Mouse (Mus musculus) hindbrain, embryonic 10.5 days (tissue): ENCODE results near the gene Axl. TPM values are rescaled to one million over a fixed set of nuclear protein-coding genes. Genes with fewer than 3 reads are reported as not detected.
A peak's percentile ranks its signal among the peaks of the same experiment; 100 is the strongest.
"Not testable (repeated sequence)": the region's sequence is repeated elsewhere in the genome, so short reads cannot be mapped to it uniquely, and the experiment has no call there.

Experiments used
- DNase-seq: peaks from one replicate; pipeline ENCODE4 v3.0.0-alpha.2; 2017; ENCODE audit warnings: low spot score
- H3K27ac ChIP-seq: fragments of 300-500 bp; sonication (generic); 2 replicates; pipeline ENCODE4 v1.5.1; 2016; ENCODE audit warnings: mild to moderate bottlenecking, moderate library complexity
- H3K27me3 ChIP-seq: fragments of 300-500 bp; sonication (generic); 2 replicates; pipeline ENCODE4 v1.6.1; 2016; ENCODE audit warnings: mild to moderate bottlenecking; ENCODE audit not compliant: poor library complexity, insufficient read depth, severe bottlenecking
- H3K36me3 ChIP-seq: fragments of 300-500 bp; sonication (generic); 2 replicates; pipeline ENCODE4 v1.6.1; 2016; ENCODE audit warnings: mild to moderate bottlenecking, moderate library complexity
- H3K4me1 ChIP-seq: fragments of 300-500 bp; sonication (generic); replicated peaks from 2 replicates; pipeline ENCODE4 v1.6.1; 2016; ENCODE audit warnings: mild to moderate bottlenecking
- H3K4me3 ChIP-seq: fragments of 300-500 bp; sonication (generic); 2 replicates; pipeline ENCODE4 v1.5.1; 2016; ENCODE audit warnings: mild to moderate bottlenecking, moderate library complexity
- H3K9me3 ChIP-seq: fragments of 300-500 bp; sonication (generic); 2 replicates; pipeline ENCODE4 v1.6.1; 2016; ENCODE audit warnings: mild to moderate bottlenecking, moderate library complexity
- WGBS: fragments of 180-500 bp; shearing (Covaris S2); methylation state at CpG from one replicate; pipeline ENCODE4 v1.1.7; 2016; 5-methylcytosine and 5-hydroxymethylcytosine counted together
- polyA plus RNA-seq: library from polyadenylated mRNA; unstranded; fragments of >200 nt; fragmentation: Nextera tagmentation; extraction: Ambion mirVana; gene quantifications from 2 replicates; pipeline ENCODE4 v1.2.1, GENCODE M21; 2016

Axl gene
- polyA plus RNA-seq, 1 experiment from 2014 or later: 18.4 TPM

DNA sequence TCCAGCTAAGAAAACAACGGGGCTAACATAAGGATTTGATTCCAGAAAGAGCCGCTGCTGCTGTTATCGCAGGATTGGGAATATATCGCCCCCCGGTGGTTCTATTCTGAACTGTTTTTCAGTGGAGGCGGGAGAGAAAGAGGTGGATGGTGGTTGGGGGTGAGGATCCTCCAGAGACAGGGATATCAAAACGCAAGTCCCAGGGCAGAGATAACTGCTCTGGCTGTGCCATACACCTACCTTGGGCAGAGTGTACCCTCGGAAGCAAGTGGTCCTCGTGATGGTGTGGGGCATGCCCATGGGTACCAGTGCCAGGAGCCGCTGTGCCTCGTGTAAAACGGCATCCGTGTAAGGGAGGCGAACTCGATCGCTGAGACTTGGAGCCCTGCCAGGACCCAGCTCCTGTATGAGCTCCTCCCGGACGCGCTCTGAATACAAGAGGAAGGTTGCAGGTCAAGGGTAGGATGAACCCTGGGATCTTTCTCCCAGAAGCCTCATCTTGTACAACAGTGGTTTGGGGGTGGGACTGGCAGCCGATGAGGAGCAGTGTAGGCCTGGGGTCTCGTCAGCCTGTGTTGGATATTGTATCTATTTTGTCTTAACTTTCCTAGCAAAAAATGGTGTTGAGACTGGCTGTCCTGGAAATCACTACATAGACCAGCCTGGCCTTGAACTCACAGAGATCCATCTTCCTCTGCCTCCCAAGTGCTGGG is 17.3 kb upstream of the Axl start:
- peak; percentile 78 for DNase-seq
- H3K4me1 ChIP-seq: peaks cover 17% of the 10 kb centered on the region
- WGBS: 31% methylated on average over 21 of the region's 21 CpGs
- peak overlapping the region; percentile 50 for H3K27ac ChIP-seq
- H3K27me3 ChIP-seq: no peaks in the 10 kb centered on the region
- H3K9me3 ChIP-seq: no peaks in the 10 kb centered on the region
- H3K4me3 ChIP-seq: peak overlapping the region; percentile 27; the same call in 1 of the 2 replicates
- H3K36me3 ChIP-seq: no peaks in the 10 kb centered on the region

DNA sequence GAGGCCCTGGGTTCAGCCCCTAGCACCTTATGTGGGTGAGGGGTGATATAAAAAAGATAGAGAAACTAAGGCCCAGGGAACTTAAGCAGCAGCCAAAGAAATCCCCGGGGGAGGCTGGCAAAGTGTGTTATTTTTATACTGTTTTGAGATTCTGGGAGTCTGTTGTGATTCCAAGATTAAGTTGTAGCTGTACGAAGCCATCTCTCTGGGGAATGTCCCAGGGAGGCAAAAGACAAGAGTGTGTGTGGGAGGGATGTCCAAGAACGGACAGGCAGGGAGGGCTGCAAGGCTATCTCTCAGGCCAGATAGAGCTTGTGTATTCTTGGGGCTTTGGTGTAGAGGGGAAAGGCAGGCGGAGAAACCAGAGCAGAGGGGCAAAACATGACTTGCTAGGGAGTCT is 16.3 kb upstream of the Axl start:
- DNase-seq: no peak
- H3K9me3 ChIP-seq: no peaks in the 10 kb centered on the region
- 78% methylated on average over 4 of the region's 4 CpGs for WGBS
- no peaks in the 10 kb centered on the region for H3K36me3 ChIP-seq
- H3K27me3 ChIP-seq: no peaks in the 10 kb centered on the region
- H3K4me1 ChIP-seq: peaks cover 17% of the 10 kb centered on the region
- H3K4me3 ChIP-seq: no peak overlapping the region
- H3K27ac ChIP-seq: no peak overlapping the region

DNA sequence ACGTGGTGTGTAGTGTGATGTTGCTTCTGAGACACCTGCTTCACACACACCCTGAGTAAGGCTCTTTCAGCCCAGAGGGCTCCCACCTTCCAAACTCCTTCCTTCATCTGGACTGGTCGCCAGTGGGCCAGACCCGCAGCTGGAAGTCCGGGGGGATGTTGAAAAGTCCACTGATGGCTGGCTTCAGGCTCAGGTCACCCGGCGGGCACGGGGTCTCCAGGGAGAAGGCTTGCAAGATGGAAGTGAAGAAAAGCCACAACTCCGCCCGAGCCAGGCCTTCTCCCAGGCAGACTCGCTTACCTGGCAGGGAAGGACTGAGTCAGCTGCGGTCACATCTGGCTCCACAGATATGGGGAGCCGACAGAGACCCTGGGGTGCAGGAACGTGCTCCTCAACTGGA is 15.0 kb upstream of the Axl start:
- 78% methylated on average over 13 of the region's 13 CpGs for WGBS
- DNase-seq: no peak

DNA sequence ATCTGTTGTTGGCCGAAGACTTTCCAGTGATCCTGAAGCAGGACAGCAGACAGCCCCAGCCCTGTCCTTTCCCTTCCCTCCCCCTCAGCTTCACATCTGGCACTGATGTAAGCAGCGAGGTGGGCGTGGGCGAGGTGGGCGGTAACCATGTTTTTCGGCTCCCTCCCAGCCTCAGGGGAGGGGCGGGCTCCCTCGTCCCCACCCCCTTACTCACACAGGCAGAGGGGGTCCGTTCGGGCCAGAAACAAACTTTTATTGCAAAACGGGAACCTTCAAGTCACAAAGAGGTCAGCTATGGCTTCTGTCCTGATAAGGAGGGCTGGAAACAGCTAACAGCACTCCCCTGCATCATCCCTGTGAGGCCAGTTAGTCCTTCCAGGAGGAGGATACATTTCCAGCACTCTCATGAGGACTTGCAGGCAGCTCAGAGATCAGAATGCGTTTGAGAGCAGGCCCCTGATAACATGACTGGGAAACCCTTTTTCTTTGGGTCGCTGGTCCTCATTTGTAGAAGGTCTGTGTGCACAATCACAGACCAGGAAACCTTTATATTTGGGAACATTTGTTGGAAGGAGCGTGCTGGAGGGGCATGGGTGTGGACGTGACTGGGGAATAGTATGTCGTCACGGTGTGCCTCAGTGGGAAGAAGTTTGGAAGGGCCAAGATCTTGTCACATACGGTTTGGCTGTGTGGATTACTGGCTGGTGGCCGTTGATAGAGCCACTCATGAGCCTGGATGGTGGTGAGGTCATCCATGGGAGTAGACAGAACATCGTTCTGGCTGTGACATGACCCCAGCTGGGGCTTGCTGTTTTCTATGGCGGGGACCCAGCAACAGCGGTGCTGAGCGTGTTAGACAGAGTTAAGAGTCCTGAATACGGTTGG is 14.0 kb upstream of the Axl start:
- no peaks in the 10 kb centered on the region for H3K36me3 ChIP-seq
- H3K4me1 ChIP-seq: peaks cover 17% of the 10 kb centered on the region
- peak overlapping the region; percentile 34 for H3K4me3 ChIP-seq
- H3K27ac ChIP-seq: peak overlapping the region; percentile 64
- no peaks in the 10 kb centered on the region for H3K27me3 ChIP-seq
- DNase-seq: peak; percentile 62
- H3K9me3 ChIP-seq: peaks cover 5% of the 10 kb centered on the region; the same call in 1 of the 2 replicates
- WGBS: 34% methylated on average over 24 of the region's 24 CpGs

More for the DNA sequence above, 15.0 kb upstream of the Axl start:
- Histone ChIP-seq H3K4me3 (no peak overlapping the region), H3K36me3 (no peaks in the 10 kb centered on the region), H3K27ac (no peak overlapping the region), H3K27me3 (no peaks in the 10 kb centered on the region), H3K9me3 (peaks cover 2% of the 10 kb centered on the region; the same call in 1 of the 2 replicates), H3K4me1 (peaks cover 17% of the 10 kb centered on the region)

DNA sequence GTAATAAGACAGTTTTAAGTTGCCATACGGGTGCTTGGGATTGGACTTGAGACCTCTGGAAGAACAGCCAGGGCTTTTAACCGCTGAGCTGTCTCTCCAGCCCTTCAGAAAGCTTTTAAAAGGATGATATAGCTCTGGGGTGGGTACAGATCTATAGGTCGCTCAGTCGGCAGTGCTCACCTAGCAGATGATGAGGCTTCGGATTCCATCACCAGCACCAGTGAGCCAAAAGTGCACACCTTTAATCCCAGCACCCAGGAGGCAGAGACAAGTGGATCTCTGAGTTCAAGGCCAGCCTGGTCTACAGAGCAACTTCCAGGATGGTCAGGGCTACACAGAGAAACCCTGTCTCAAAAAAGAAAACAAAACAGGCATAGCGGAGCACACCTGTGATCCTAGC is 12.5 kb upstream of the Axl start:
- peaks cover 5% of the 10 kb centered on the region; the same call in 1 of the 2 replicates for H3K9me3 ChIP-seq
- peaks cover 17% of the 10 kb centered on the region for H3K4me1 ChIP-seq
- no peaks in the 10 kb centered on the region for H3K27me3 ChIP-seq
- H3K4me3 ChIP-seq: no peak overlapping the region
- H3K36me3 ChIP-seq: no peaks in the 10 kb centered on the region
- no peak overlapping the region for H3K27ac ChIP-seq
- WGBS: 94% methylated on average over 6 of the region's 6 CpGs
- no peak for DNase-seq

DNA sequence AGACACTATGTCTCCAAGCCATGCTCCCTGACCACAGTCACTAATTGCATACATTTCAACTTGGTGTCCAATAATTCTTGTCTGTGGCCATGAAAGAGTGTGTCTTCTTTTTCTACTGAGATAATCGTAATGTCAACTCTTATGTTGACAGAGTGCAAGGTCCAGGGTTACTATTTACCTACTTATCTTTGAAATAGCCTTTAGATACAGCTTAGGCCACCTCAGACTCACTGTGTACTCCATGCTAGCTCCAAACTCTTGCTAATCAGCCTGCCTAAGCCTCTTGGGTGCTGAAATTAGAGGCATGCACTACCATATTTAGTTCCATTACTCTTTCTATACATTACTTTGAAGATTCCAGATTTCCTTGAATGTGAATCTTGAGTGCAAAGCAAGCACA is 10.9 kb upstream of the Axl start:
- 91% methylated on average over 1 of the region's 1 CpGs for WGBS
- H3K9me3 ChIP-seq: peaks cover 5% of the 10 kb centered on the region; the same call in 1 of the 2 replicates

DNA sequence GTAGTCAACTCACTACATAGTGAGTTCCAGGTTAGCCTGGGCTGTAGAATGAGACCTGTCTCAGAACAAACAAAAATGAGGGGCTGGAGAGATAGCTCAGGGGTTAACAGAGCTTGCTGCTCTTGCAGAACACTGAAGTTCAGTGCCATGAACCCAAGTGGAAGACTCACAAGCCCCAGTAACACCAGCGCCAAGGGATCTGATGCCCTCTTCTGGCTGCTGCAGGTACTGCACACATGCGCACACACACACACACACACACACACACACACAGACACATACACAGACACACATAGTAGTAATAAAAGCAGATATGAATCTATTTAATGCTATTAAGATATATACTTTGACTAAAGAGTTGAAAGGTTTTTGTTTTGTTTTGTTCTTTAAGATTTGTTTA is 10.0 kb upstream of the Axl start:
- 71% methylated on average over 2 of the region's 2 CpGs for WGBS
- DNase-seq: no peak
- no peak overlapping the region for H3K27ac ChIP-seq

More for the DNA sequence above, 10.9 kb upstream of the Axl start:
- no peak for DNase-seq
- H3K4me1 ChIP-seq: peaks cover 15% of the 10 kb centered on the region
- no peak overlapping the region for H3K4me3 ChIP-seq
- no peaks in the 10 kb centered on the region for H3K36me3 ChIP-seq
- no peaks in the 10 kb centered on the region for H3K27me3 ChIP-seq
- H3K27ac ChIP-seq: no peak overlapping the region

DNA sequence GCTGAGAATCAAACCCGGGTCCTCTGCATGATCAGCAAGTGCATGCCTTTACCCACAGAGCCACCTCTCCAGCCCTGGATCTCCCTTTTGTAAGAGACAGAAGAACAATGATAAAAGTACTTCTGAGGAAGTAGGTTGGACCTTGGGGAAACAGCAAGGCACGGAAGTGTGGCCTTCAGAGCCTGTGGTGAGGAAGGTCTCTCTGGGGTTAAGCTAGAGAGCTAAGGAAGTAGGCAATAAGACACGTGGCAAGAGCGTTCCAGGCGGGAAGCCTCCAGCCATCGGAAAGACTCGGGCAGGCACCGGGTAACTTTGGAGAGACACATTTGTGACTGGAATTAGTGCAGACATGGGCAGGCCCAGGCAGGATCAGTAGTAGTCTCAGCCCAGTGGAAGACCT is 6.3 kb upstream of the Axl start:
- Histone ChIP-seq H3K27ac (no peak overlapping the region), H3K36me3 (no peaks in the 10 kb centered on the region)
- WGBS: 87% methylated on average over 8 of the region's 8 CpGs

More for the DNA sequence above, 10.0 kb upstream of the Axl start:
- Histone ChIP-seq H3K27me3 (no peaks in the 10 kb centered on the region), H3K36me3 (no peaks in the 10 kb centered on the region), H3K4me3 (no peak overlapping the region), H3K9me3 (peaks cover 5% of the 10 kb centered on the region; the same call in 1 of the 2 replicates), H3K4me1 (peaks cover 14% of the 10 kb centered on the region)

DNA sequence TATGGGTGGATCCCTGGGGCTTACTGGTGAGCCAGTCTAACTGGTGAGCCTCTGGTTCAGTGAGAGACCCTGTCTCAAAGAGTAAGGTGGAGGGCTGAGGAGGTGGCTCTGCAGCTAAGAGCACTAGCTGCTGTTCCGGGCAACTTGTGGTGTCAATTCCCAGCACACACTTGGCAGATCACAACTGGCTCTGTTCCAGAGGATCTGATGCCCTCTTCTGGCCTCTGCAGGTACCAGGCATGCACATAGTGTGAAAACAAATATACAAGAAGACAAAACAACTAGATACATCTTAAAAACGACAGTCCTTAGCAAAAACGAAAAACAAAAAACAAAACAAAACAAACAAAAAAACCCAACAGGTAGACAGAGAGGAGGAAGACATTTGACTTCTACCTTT is 5.2 kb upstream of the Axl start:
- H3K27ac ChIP-seq: no peak overlapping the region
- no peak for DNase-seq
- peaks cover 7% of the 10 kb centered on the region; the same call in 1 of the 2 replicates for H3K27me3 ChIP-seq
- H3K4me3 ChIP-seq: no peak overlapping the region
- H3K36me3 ChIP-seq: no peaks in the 10 kb centered on the region
- H3K9me3 ChIP-seq: peaks cover 4% of the 10 kb centered on the region; the same call in 1 of the 2 replicates
- 53% methylated on average over 3 of the region's 3 CpGs for WGBS
- peaks cover 8% of the 10 kb centered on the region for H3K4me1 ChIP-seq

More for the DNA sequence above, 6.3 kb upstream of the Axl start:
- no peak overlapping the region for H3K4me3 ChIP-seq
- H3K9me3 ChIP-seq: peaks cover 5% of the 10 kb centered on the region; the same call in 1 of the 2 replicates
- H3K27me3 ChIP-seq: peaks cover 3% of the 10 kb centered on the region; the same call in 1 of the 2 replicates
- DNase-seq: no peak
- H3K4me1 ChIP-seq: no peaks in the 10 kb centered on the region

DNA sequence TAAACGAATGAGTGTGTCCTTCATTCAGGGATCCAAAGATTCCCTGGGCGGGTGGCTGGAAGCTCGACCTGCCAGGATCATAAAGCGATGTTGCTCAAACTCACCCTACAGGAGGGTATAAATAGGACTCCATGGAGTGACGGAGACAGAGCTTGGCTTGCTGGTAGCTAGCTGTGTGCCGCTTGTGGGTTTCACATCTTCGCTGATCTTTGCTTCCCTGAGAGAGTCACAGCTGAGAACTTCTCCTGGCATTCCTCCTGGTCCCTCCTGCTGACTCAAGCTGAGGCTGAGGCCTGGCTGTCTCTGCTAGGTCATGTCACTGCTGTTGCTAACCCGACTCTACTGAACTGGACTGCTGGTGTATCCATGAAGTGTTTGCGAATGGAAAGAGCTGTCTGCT is 4.5 kb upstream of the Axl start:
- not testable (repeated sequence) for H3K27ac ChIP-seq, H3K4me3 ChIP-seq, H3K9me3 ChIP-seq, H3K27me3 ChIP-seq, DNase-seq, H3K36me3 ChIP-seq
- 75% methylated on average over 9 of the region's 9 CpGs for WGBS
- peaks cover 15% of the 10 kb centered on the region for H3K4me1 ChIP-seq

DNA sequence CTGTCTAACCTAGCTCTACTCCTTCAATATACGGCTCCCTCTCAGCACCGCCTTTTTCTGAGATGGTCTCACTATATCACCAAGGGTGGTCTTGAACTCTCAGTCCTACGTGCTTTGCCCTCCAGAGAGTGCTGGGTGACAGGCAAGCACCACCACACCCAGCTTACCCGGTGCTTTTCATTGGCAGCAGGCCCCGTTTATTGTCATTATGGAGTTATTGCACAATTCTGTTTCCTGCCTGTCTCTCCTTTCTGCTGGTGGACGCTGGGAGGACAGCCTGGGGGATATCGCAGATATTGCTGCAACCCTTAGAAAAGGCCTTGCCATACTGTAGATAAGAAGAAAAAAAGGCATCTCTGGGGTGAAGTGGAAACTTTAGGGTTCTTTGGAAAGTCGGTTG is 2.1 kb upstream of the Axl start:
- Histone ChIP-seq H3K4me3 (no peak overlapping the region), H3K4me1 (peaks cover 26% of the 10 kb centered on the region), H3K36me3 (no peaks in the 10 kb centered on the region), H3K27ac (no peak overlapping the region), H3K9me3 (no peaks in the 10 kb centered on the region), H3K27me3 (peaks cover 16% of the 10 kb centered on the region; the same call in 1 of the 2 replicates)
- WGBS: 79% methylated on average over 8 of the region's 8 CpGs
- DNase-seq: no peak

DNA sequence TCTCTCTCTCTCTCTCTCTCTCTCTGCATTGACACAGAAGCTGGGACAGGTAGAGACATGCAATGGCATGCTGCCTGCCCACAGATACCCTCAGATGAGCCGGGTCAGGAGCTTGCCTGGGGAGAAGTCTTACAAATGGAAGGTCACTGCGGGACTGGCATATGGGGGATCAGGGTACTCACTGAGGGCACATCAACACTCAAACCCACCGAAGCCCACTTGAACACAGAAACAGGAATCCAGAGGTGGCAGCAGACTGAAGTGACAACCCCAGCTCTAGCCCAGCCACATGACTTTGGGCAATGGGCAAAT is 580 bp upstream of the Axl start:
- no peaks in the 10 kb centered on the region for H3K36me3 ChIP-seq
- no peaks in the 10 kb centered on the region for H3K9me3 ChIP-seq
- 28% methylated on average over 3 of the region's 3 CpGs for WGBS
- H3K27me3 ChIP-seq: peaks cover 17% of the 10 kb centered on the region; the same call in 1 of the 2 replicates
- peak overlapping the region; percentile 65 for H3K4me3 ChIP-seq
- peak; percentile 18 for DNase-seq
- H3K27ac ChIP-seq: peak overlapping the region; percentile 86
- H3K4me1 ChIP-seq: peaks cover 29% of the 10 kb centered on the region
